Mouse (Mus musculus) embryonic facial prominence, embryonic 14.5 days (tissue): ENCODE data around the gene Pold1. TPM values are rescaled to one million over a fixed set of nuclear protein-coding genes. Genes with fewer than 3 reads are reported as not detected.
A peak's percentile ranks its signal among the peaks of the same experiment; 100 is the strongest.

Experiments used
- ATAC-seq: fragments of 200-750 bp; cut with Nextera tagmentation; 2 replicates; pipeline ENCODE4 v1.8.0; 2017; ENCODE audit warnings: low read depth, moderate number of reproducible peaks, moderate TSS enrichment
- DNase-seq: peaks from one replicate; pipeline ENCODE4 v3.0.0-alpha.2; 2015; ENCODE audit warnings: low spot score
- H3K27ac ChIP-seq: fragments of 300-500 bp; sonication (generic); replicated peaks from 2 replicates; pipeline ENCODE4 v1.5.1; 2014; ENCODE audit warnings: low read depth, mild to moderate bottlenecking, low read length, moderate library complexity
- H3K27me3 ChIP-seq: fragments of 300-500 bp; sonication (generic); replicated peaks from 2 replicates; pipeline ENCODE4 v1.6.1; 2014; ENCODE audit warnings: low read length; ENCODE audit not compliant: control insufficient read depth, insufficient read depth
- H3K36me3 ChIP-seq: fragments of 300-500 bp; sonication (generic); 2 replicates; pipeline ENCODE4 v1.6.1; 2014; ENCODE audit warnings: low read length, mixed read lengths; ENCODE audit not compliant: control insufficient read depth, insufficient read depth
- H3K4me1 ChIP-seq: fragments of 300-500 bp; sonication (generic); 2 replicates; pipeline ENCODE4 v1.6.1; 2014; ENCODE audit warnings: antibody characterized with exemption, low read length; ENCODE audit not compliant: control insufficient read depth, insufficient read depth
- H3K4me2 ChIP-seq: fragments of 300-500 bp; sonication (generic); 2 replicates; pipeline ENCODE4 v1.6.1; 2014; ENCODE audit warnings: low read depth, mild to moderate bottlenecking, low read length, moderate library complexity, mixed read lengths
- H3K4me3 ChIP-seq: fragments of 300-500 bp; sonication (generic); 2 replicates; pipeline ENCODE4 v1.5.1; 2014; ENCODE audit warnings: low read depth, mild to moderate bottlenecking, low read length
- H3K9ac ChIP-seq: fragments of 300-500 bp; sonication (generic); 2 replicates; pipeline ENCODE4 v1.6.1; 2014; ENCODE audit warnings: low read depth, mild to moderate bottlenecking, low read length, moderate library complexity, mixed read lengths
- H3K9me3 ChIP-seq: fragments of 300-500 bp; sonication (generic); 2 replicates; pipeline ENCODE4 v1.6.1; 2016; ENCODE audit warnings: low read length; ENCODE audit not compliant: control insufficient read depth
- WGBS: fragments of 180-500 bp; shearing (Covaris S2); extraction: QIAGEN DNeasy Blood & Tissue Kit; methylation state at CpG from one replicate; pipeline ENCODE4 v1.1.7; 2014; 5-methylcytosine and 5-hydroxymethylcytosine counted together
- polyA plus RNA-seq: library from polyadenylated mRNA; unstranded; fragments of >200 nt; fragmentation: Nextera tagmentation; extraction: Ambion mirVana; gene quantifications from 2 replicates; pipeline ENCODE4 v1.2.1, GENCODE M21; 2014

Gene Pold1
- polyA plus RNA-seq, 1 experiment from 2014 or later: 57.9 TPM

DNA sequence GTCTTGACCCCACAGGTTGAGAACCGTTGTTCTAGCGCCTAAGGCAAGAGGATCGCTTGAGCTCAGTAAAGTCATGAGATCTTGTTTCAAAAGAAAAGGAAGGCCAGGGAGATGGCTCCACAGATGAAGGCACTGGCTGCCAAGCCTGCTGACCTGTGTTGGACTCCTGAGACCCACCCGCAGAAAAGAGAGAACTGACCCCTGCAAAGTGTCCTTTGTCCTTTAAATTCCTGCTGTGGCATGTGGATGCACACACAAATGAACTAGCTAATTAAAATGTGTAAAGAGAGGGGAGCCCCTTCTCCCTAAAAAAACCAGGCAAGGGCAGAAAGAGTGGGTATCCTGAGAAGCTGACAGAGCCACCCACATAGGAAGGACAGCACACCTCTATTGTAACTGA is 23.2 kb upstream of the Pold1 start:
- Histone ChIP-seq H3K36me3 (no peaks in the 10 kb centered on the region), H3K9ac (no peak overlapping the region), H3K4me2 (no peak overlapping the region), H3K27ac (no peak overlapping the region), H3K27me3 (no peaks in the 10 kb centered on the region), H3K4me3 (no peak overlapping the region), H3K4me1 (no peaks in the 10 kb centered on the region), H3K9me3 (no peaks in the 10 kb centered on the region)
- WGBS: 43% methylated on average over 4 of the region's 4 CpGs
- DNase-seq: no peak
- no peak for ATAC-seq

DNA sequence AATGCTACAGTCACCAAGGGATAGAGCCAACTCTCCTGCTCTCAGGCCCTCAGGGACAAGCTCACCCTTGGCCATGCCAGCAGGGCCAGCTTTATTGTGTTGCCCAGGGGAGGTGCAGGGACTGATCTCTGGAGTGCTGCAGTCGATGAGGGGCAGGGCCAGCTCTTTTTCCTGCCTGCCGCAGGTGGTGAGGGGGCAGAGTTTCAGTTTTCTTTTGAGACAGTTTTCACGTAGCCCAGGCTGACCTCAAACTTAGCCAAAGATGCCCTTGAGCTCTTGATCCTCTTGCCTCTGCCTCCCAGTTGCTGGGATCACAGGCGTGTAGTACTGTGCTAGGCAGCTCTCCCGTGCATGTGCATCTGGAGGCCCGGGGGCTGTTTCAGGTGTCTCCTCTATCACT is 22.3 kb upstream of the Pold1 start:
- Histone ChIP-seq H3K4me3 (no peak overlapping the region), H3K27me3 (no peaks in the 10 kb centered on the region), H3K4me2 (no peak overlapping the region), H3K9ac (no peak overlapping the region), H3K27ac (no peak overlapping the region), H3K9me3 (no peaks in the 10 kb centered on the region), H3K4me1 (no peaks in the 10 kb centered on the region), H3K36me3 (no peaks in the 10 kb centered on the region)
- no peak for DNase-seq
- WGBS: 83% methylated on average over 6 of the region's 6 CpGs
- ATAC-seq: no peak

DNA sequence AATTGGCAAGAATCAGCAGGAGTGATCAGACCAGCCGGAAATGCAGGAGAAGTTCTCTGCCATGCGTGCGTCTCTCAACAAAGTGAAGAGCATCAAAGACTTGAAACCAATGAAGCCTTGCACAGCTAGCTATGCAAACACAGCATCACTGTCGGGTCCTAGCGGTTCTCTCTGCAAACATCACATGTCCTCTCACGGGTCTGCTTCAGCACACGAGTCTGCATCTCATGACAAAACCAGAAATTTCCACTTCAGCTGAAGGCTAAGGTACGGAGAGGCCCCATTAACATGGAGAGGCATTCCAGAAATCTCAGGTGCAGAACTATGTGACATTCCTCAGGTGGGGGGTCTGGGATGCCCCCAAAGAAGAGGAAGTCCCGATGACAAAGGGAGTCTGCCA is 20.2 kb upstream of the Pold1 start:
- WGBS: 60% methylated on average over 9 of the region's 9 CpGs
- no peak overlapping the region for H3K27ac ChIP-seq
- H3K36me3 ChIP-seq: no peaks in the 10 kb centered on the region
- no peak overlapping the region for H3K4me2 ChIP-seq
- no peak overlapping the region for H3K9ac ChIP-seq
- no peaks in the 10 kb centered on the region for H3K4me1 ChIP-seq
- H3K9me3 ChIP-seq: no peaks in the 10 kb centered on the region
- H3K27me3 ChIP-seq: no peaks in the 10 kb centered on the region
- DNase-seq: no peak
- no peak for ATAC-seq
- no peak overlapping the region for H3K4me3 ChIP-seq

DNA sequence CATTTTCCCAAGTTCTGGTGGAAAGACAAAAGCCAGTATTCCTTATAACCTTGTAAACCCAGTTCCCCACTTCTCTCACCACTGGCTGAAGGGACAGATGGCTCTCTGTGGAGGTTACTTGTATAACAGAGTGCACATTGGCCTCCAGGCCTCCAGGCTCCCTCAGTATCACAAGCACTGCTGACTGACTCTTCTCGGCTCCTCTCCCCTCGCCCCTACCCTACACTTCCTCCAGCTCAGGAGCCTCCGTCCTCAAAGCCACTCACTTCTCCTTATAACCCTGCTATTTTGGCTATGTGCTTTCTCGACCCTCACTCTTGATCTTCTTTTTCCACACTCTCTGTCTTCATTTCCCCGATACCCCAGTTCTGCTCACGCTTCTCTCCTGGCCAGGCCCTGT is 16.8 kb upstream of the Pold1 start:
- Histone ChIP-seq H3K9ac (no peak overlapping the region), H3K4me2 (no peak overlapping the region), H3K4me3 (no peak overlapping the region), H3K27me3 (no peaks in the 10 kb centered on the region), H3K4me1 (no peaks in the 10 kb centered on the region), H3K36me3 (no peaks in the 10 kb centered on the region), H3K9me3 (no peaks in the 10 kb centered on the region), H3K27ac (no peak overlapping the region)
- DNase-seq (no peak), ATAC-seq (no peak)
- WGBS: 68% methylated on average over 6 of the region's 6 CpGs

DNA sequence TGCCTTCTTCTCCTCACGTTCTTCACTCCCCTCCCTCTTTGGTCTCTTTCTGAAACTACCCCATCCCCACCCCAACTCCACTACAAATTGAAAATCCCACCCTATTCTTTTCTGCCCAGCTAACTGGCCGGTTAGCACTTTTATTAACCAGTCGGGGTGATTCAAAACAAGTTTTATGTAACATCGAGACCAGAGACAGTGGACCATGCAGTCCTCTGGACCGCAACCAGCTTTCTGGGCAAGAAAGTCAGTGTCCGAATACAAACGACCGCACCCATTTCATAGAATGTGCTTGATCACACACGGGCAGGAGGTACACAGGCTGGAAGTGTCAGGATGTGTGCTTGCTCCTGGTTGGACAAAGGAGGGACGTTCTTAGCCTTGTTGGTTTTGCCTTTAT is 15.8 kb upstream of the Pold1 start:
- Histone ChIP-seq H3K9ac (no peak overlapping the region), H3K36me3 (no peaks in the 10 kb centered on the region), H3K9me3 (no peaks in the 10 kb centered on the region), H3K4me3 (no peak overlapping the region), H3K4me2 (no peak overlapping the region), H3K27me3 (no peaks in the 10 kb centered on the region), H3K4me1 (no peaks in the 10 kb centered on the region), H3K27ac (no peak overlapping the region)
- no peak for DNase-seq
- no peak for ATAC-seq
- 86% methylated on average over 10 of the region's 10 CpGs for WGBS

DNA sequence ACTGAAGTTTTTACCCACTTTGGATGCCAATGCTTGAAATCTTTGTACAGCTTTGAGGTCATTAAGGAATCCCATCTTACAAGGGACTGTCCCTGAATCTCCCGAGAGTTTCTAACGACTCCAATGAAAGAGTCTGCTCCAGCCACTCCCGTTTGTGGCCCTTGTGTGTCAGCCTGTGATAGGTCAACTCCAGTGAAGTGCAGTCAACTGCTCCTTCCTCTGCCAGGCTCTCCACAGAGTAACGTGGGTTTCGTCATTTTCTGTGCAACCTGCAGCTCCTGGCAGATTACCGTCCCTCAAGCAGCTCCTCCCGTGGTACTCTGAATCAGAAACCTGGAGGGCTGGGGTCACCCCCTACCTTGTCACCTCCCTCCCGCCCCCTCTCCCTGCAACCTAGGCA is 14.6 kb upstream of the Pold1 start:
- H3K27ac ChIP-seq: no peak overlapping the region
- DNase-seq (no peak), ATAC-seq (no peak)
- H3K4me2 ChIP-seq: no peak overlapping the region
- no peak overlapping the region for H3K4me3 ChIP-seq
- H3K4me1 ChIP-seq: no peaks in the 10 kb centered on the region
- H3K9ac ChIP-seq: no peak overlapping the region
- WGBS: 49% methylated on average over 8 of the region's 8 CpGs
- no peaks in the 10 kb centered on the region for H3K9me3 ChIP-seq
- H3K27me3 ChIP-seq: no peaks in the 10 kb centered on the region
- no peaks in the 10 kb centered on the region for H3K36me3 ChIP-seq

DNA sequence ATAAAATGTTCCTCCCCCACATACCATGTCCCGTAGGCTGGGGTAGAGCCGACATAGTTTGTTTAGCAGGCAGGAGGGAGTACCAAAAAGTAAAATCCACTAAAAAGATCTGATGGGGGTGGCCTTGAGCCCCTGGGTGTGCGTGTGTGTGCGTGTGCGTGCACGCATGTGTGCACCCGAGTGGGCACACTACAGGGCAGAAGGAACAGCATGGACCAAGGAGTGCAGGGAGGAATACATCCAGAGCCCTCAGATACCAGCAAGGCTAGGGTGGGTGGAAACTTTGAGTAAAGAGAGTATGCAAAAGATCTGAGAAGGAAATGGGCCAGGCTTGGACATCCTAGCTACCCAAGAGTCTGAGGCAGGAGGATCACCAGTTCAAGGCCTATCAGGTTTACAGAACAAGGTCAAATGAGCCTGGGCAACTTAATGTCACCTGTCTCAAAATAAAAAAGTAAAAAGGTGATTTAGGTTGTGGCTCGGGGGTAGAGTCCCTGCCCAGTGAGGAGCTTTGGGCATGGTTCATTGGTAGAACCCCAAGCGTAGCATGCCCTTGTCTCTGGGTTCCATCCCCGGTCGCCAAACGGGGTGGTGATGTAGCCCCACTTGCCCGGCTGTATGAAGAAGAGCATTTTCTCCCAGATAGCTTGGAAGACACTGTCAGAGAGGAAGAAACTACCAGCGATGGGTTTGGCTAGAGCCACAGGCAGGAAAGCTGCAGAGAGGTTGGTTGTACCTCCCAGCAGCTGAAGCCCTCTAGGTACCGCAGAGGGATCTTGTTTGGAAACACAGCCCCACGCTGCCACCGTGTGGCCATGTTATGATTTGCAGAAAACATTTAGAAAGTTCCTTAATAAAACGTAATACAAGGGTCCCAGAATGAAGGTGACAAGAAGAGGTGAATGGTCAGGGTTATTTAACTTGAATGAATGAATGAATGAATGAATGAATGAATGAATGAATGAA is 12.1 kb upstream of the Pold1 start:
- Histone ChIP-seq H3K36me3 (no peaks in the 10 kb centered on the region), H3K4me3 (no peak overlapping the region), H3K4me1 (no peaks in the 10 kb centered on the region), H3K27ac (no peak overlapping the region), H3K27me3 (no peaks in the 10 kb centered on the region), H3K9ac (peak overlapping the region; percentile 42; the same call in 1 of the 2 replicates), H3K9me3 (no peaks in the 10 kb centered on the region), H3K4me2 (no peak overlapping the region)
- peak; percentile 79 for ATAC-seq
- 52% methylated on average over 18 of the region's 18 CpGs for WGBS
- peak; percentile 90 for DNase-seq

DNA sequence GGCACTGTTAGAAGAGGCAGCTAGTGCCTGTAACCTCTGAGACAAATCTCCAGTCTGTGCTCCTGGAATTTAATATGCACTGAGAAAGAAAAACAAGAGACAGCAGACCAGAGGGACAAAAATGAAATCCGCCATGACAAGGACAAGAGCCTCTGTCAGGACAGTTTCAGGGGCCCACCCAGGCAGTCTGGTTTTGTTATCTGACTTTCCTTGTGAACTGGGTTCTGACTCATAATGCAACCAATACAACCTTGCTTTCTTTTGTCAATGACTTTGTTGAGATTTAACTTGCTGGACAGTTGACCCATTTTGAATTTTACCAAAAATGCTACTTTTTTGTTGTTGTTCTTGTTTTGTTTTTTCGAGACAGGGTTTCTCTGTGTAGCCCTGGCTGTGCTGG is 9.0 kb upstream of the Pold1 start:
- DNase-seq: no peak
- H3K36me3 ChIP-seq: no peaks in the 10 kb centered on the region
- H3K27ac ChIP-seq: no peak overlapping the region
- no peak overlapping the region for H3K9ac ChIP-seq
- H3K4me1 ChIP-seq: peaks cover 5% of the 10 kb centered on the region
- H3K27me3 ChIP-seq: no peaks in the 10 kb centered on the region
- no peak overlapping the region for H3K4me3 ChIP-seq
- H3K9me3 ChIP-seq: no peaks in the 10 kb centered on the region
- H3K4me2 ChIP-seq: no peak overlapping the region
- 69% methylated on average over 2 of the region's 2 CpGs for WGBS
- ATAC-seq: no peak

DNA sequence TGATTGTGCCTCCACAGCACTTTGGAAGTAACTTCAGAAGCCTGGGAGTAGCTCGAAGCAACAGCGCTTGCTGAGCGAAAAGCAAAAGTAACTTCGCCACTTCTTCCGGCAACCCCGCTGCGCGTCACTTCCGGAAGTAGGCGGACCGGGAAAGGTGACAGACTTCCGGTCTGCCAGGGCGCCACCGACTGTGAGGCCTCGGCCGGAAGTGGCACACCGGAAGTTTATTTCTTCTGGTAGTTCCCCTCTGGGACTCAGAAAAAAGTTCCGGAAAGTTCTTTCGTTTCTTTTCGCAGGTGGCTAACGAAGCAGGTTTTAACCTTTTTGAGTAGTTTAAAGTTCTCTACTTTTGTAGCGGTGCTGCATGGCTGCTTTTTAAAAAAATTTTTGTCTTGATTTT is 5.2 kb upstream of the Pold1 start, which contains the start of gene Nr1h2:
Gene Nr1h2, minus strand, starts transcription at position 126 of the 400 bp plus-strand sequence.
- H3K9me3 ChIP-seq: no peaks in the 10 kb centered on the region
- ATAC-seq: peak; percentile 88
- under 1% methylated on average over 22 of the region's 22 CpGs for WGBS
- H3K4me1 ChIP-seq: peaks cover 7% of the 10 kb centered on the region
- H3K27me3 ChIP-seq: no peaks in the 10 kb centered on the region
- H3K4me2 ChIP-seq: peak within 1 kb of the TSS; percentile 59
- peak; percentile 98 for DNase-seq
- H3K9ac ChIP-seq: peak within 1 kb of the TSS; percentile 86
- peak within 1 kb of the TSS; percentile 97 for H3K4me3 ChIP-seq
- peak within 1 kb of the TSS; percentile 100 for H3K27ac ChIP-seq
- peaks cover 31% of the 10 kb centered on the region for H3K36me3 ChIP-seq
